Mouse (Mus musculus) forebrain, embryonic 14.5 days (tissue): ENCODE measurements at regions not wholly inside any gene's neighbourhood (a gene's known extent, or its start where the extent isn't known, plus 50 kb on each side); places are given as distances from the start of the nearest gene placed in this dataset.

Source experiments
- ATAC-seq: fragments of 200-750 bp; cut with Nextera tagmentation; 2 replicates; pipeline ENCODE4 v1.8.0; 2017; ENCODE audit warnings: mild to moderate bottlenecking, moderate library complexity
- DNase-seq: peaks from one replicate; pipeline ENCODE4 v3.0.0-alpha.2; 2015; ENCODE audit warnings: low spot score
- H3K27ac ChIP-seq: fragments of 300-500 bp; sonication (generic); 2 replicates; pipeline ENCODE4 v1.5.1; 2014; ENCODE audit warnings: low read depth, mild to moderate bottlenecking, control low read depth, low read length, moderate library complexity
- H3K27me3 ChIP-seq: fragments of 300-500 bp; sonication (generic); replicated peaks from 2 replicates; pipeline ENCODE4 v1.6.1; 2014; ENCODE audit warnings: low read length, control low read depth, mixed read lengths; ENCODE audit not compliant: control insufficient read depth, insufficient read depth
- H3K36me3 ChIP-seq: fragments of 300-500 bp; sonication (generic); 2 replicates; pipeline ENCODE4 v1.6.1; 2014; ENCODE audit warnings: low read length, control low read depth; ENCODE audit not compliant: control insufficient read depth, insufficient read depth
- H3K4me1 ChIP-seq: fragments of 300-500 bp; sonication (generic); 2 replicates; pipeline ENCODE4 v1.6.1; 2014; ENCODE audit warnings: antibody characterized with exemption, low read length, control low read depth; ENCODE audit not compliant: control insufficient read depth, insufficient read depth
- H3K4me2 ChIP-seq: fragments of 300-500 bp; sonication (generic); 2 replicates; pipeline ENCODE4 v1.6.1; 2014; ENCODE audit warnings: mild to moderate bottlenecking, control low read depth, low read length
- H3K4me3 ChIP-seq: fragments of 300-500 bp; sonication (generic); 2 replicates; pipeline ENCODE4 v1.5.1; 2014; ENCODE audit warnings: low read depth, low read length, control low read depth
- H3K9ac ChIP-seq: fragments of 300-500 bp; sonication (generic); 2 replicates; pipeline ENCODE4 v1.6.1; 2014; ENCODE audit warnings: mild to moderate bottlenecking, low read length, control low read depth, moderate library complexity
- H3K9me3 ChIP-seq: fragments of 300-500 bp; sonication (generic); replicated peaks from 2 replicates; pipeline ENCODE4 v1.6.1; 2016; ENCODE audit warnings: low read length, control low read depth, mixed read lengths; ENCODE audit not compliant: control insufficient read depth
- WGBS: fragments of 180-500 bp; shearing (Covaris S2); extraction: QIAGEN DNeasy Blood & Tissue Kit; methylation state at CpG from one replicate; pipeline ENCODE4 v1.1.7; 2014; 5-methylcytosine and 5-hydroxymethylcytosine counted together

DNA sequence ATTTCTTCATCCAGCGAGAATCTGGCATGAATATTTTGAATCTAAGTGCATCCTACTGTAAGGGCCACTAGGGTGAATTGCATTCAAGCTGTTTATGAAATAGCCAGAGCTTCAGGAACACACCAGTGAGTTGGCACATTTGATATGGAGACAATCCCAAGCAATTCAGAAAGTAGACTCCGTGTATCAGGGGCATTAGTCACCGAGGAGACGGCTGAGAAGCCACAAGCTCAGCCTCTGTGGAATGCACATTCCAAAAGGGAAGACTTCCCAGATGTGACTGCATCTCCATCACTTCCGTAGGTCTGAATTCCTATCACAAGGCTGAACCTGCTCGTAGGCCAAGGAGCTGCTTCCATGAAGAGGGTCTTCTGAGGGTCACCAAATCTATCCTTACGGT is 177.6 kb upstream of the Ado start:
- no peaks in the 10 kb centered on the region for H3K36me3 ChIP-seq
- DNase-seq (no peak), ATAC-seq (no peak)
- H3K9me3 ChIP-seq, result no peaks in the 10 kb centered on the region
- no peak overlapping the region for H3K9ac ChIP-seq
- H3K27me3 ChIP-seq, result no peaks in the 10 kb centered on the region
- WGBS, result 88% methylated on average over 7 of the region's 7 CpGs
- no peak overlapping the region for H3K4me3 ChIP-seq
- no peak overlapping the region for H3K27ac ChIP-seq
- no peak overlapping the region for H3K4me2 ChIP-seq
- H3K4me1 ChIP-seq, result no peaks in the 10 kb centered on the region

DNA sequence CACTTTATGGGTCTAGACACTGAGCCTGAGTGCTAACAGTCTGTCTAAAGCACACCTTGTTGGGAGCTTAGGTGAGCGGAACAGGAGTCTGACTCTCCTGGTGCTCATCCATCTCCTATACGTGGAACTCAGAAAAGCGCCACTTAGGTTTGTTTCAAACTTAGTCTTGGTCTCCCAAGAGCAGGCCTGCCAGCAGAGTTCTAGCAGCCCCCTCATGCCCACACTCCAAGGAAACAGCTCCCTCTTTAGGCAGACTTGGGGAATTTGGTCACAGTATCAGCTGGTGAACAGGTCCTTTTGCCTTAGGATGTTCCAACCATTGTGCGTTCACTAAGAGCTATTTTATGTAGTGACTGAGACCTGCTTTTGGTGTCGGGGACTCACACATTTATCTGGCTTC is 173.0 kb upstream of the Ado start:
- H3K9me3 ChIP-seq, result no peaks in the 10 kb centered on the region
- H3K4me2 ChIP-seq, result no peak overlapping the region
- peak; percentile 52 for DNase-seq
- no peaks in the 10 kb centered on the region for H3K27me3 ChIP-seq
- no peaks in the 10 kb centered on the region for H3K36me3 ChIP-seq
- WGBS, result 46% methylated on average over 5 of the region's 5 CpGs
- no peak overlapping the region for H3K9ac ChIP-seq
- ATAC-seq, result no peak
- no peak overlapping the region for H3K4me3 ChIP-seq
- H3K27ac ChIP-seq, result no peak overlapping the region
- no peaks in the 10 kb centered on the region for H3K4me1 ChIP-seq

DNA sequence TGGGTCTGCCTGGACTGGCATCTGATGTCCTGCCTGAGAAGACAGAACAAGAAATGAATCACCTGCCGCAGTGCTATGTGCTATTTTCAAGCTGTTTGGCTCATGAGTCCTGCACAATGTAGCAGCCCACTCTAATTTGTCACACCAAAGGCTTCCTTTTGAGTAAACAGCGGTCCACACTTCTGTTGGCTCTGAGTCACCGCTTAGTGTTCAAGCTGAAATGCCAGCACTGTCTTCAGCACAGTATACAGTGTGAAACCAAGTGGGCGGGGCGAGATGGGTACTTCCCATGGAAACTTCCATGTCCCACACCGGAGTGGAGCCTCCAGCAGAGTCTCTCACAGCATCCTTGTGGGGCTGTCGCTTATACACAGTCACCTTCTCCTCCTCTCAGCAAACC is 168.8 kb upstream of the Ado start:
- ATAC-seq, result no peak
- no peaks in the 10 kb centered on the region for H3K4me1 ChIP-seq
- no peak overlapping the region for H3K9ac ChIP-seq
- DNase-seq, result no peak
- no peak overlapping the region for H3K27ac ChIP-seq
- WGBS, result 92% methylated on average over 7 of the region's 7 CpGs
- H3K4me3 ChIP-seq, result no peak overlapping the region
- no peaks in the 10 kb centered on the region for H3K36me3 ChIP-seq
- H3K4me2 ChIP-seq, result no peak overlapping the region
- no peaks in the 10 kb centered on the region for H3K9me3 ChIP-seq
- no peaks in the 10 kb centered on the region for H3K27me3 ChIP-seq

DNA sequence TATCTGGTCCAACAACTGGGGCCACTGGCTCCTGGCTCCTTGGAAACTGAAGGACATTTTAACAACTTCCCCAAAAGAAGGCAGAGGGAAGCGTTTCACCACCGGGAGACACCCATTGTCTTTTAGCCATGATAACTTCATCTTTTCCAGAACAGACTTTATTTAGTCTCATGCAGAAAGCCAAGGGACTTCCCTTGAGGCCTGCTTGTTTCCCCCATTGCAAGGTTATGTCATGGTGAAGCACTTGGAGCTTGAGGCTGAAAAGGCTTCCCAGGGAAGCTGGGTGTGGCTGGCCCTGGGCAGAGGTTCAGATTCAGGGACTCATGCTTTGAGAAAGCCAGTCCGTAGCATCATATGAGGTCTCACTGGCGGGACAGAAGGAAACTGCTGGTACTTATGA is 166.3 kb upstream of the Ado start:
- Histone ChIP-seq H3K27ac (no peak overlapping the region), H3K4me3 (no peak overlapping the region), H3K36me3 (no peaks in the 10 kb centered on the region), H3K27me3 (no peaks in the 10 kb centered on the region), H3K4me1 (no peaks in the 10 kb centered on the region), H3K9me3 (no peaks in the 10 kb centered on the region), H3K9ac (no peak overlapping the region), H3K4me2 (no peak overlapping the region)
- no peak for DNase-seq
- no peak for ATAC-seq
- WGBS, result 87% methylated on average over 4 of the region's 4 CpGs

DNA sequence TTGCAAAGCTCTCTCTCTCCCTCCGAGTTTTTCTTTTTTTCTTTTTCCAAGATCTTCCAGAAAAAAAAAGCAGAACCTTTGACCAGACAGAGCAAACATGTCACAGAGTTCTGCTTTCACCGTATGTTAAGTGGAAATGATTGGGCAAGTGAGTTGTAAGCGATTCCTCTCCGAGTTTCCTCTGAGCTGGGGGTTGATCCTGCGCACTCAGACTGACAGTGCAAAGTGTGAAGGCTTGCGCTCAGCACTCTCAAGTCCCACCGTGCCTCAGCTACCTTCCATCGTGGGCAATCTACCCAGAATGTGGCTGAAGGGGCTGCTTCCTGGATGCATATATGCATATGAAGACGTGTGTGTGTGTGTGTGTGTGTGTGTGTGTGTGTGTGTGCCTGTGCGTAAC is 164.3 kb upstream of the Ado start:
- DNase-seq, result no peak
- H3K36me3 ChIP-seq, result no peaks in the 10 kb centered on the region
- 88% methylated on average over 10 of the region's 10 CpGs for WGBS
- H3K9ac ChIP-seq, result no peak overlapping the region
- no peaks in the 10 kb centered on the region for H3K27me3 ChIP-seq
- no peaks in the 10 kb centered on the region for H3K4me1 ChIP-seq
- H3K27ac ChIP-seq, result no peak overlapping the region
- no peak for ATAC-seq
- H3K9me3 ChIP-seq, result no peaks in the 10 kb centered on the region
- no peak overlapping the region for H3K4me2 ChIP-seq
- H3K4me3 ChIP-seq, result no peak overlapping the region

DNA sequence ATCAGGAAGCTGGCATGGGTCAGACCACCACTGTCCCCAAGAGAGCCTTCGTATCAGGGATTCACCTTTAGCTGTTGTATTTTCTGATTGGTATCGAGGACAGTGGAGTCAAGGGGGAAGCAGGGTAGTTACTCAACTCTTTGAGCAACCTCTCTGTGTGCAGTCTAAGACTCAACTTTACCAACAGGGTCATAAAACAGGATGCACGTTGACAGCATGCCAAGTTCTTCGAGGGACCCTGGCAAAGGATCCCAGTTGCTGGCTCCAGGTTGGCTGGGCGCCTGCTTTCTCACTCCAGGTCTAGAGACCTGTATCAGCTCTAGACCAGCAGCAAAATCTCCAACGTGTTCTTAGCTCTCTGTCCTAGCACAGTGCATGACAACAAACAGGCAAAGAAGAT is 163.9 kb upstream of the Ado start:
- DNase-seq, result no peak
- Histone ChIP-seq H3K4me2 (no peak overlapping the region), H3K9ac (no peak overlapping the region), H3K9me3 (no peaks in the 10 kb centered on the region), H3K4me3 (no peak overlapping the region), H3K36me3 (no peaks in the 10 kb centered on the region), H3K27me3 (no peaks in the 10 kb centered on the region), H3K27ac (no peak overlapping the region), H3K4me1 (no peaks in the 10 kb centered on the region)
- no peak for ATAC-seq
- 79% methylated on average over 6 of the region's 6 CpGs for WGBS

DNA sequence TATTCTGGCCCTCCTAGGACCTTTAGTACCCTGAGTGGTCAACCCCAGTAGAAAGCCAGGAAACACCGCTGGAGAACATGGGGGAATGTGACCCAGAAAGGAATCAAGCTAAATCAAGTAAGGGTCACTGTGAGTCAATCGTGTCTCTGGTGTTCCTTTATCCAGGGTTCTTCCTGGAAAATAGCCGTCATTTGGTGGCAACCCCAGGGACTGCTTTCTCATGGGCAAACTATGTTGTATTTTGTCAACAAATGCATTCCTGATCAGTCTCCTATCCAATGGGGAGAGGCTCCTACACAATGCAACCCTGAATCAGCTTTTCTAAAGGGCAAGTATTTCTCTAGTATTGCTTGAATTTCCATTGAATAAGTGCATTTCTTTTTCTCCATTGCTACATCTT is 163.2 kb upstream of the Ado start:
- ATAC-seq, result no peak
- Histone ChIP-seq H3K27me3 (no peaks in the 10 kb centered on the region), H3K4me3 (no peak overlapping the region), H3K9me3 (no peaks in the 10 kb centered on the region), H3K36me3 (no peaks in the 10 kb centered on the region), H3K4me1 (no peaks in the 10 kb centered on the region), H3K4me2 (no peak overlapping the region), H3K9ac (no peak overlapping the region), H3K27ac (no peak overlapping the region)
- DNase-seq, result no peak
- WGBS, result 92% methylated on average over 3 of the region's 3 CpGs

DNA sequence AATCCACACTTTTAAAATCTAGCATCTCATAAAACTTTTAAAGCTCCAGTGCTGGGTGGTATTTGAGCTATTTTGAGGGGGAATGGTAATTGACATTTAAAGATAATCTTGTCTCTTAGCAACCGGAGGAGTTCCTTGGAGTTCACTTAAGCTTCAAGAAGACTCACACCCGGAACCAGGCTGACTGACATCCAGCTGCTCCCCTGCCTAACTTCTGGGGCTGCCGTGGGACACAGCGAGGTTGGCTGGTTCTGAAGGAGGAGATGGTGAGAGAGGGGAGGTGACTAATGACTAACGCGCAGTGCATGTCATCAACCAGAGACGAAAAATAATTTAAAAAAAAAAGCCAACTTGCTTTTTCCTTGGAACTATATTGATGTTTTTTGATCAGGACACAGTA is 157.7 kb upstream of the Ado start:
- DNase-seq (no peak), ATAC-seq (no peak)
- Histone ChIP-seq H3K9ac (no peak overlapping the region), H3K4me3 (no peak overlapping the region), H3K4me2 (no peak overlapping the region), H3K9me3 (no peaks in the 10 kb centered on the region), H3K36me3 (no peaks in the 10 kb centered on the region), H3K27ac (no peak overlapping the region), H3K4me1 (no peaks in the 10 kb centered on the region), H3K27me3 (no peaks in the 10 kb centered on the region)
- 76% methylated on average over 7 of the region's 7 CpGs for WGBS

DNA sequence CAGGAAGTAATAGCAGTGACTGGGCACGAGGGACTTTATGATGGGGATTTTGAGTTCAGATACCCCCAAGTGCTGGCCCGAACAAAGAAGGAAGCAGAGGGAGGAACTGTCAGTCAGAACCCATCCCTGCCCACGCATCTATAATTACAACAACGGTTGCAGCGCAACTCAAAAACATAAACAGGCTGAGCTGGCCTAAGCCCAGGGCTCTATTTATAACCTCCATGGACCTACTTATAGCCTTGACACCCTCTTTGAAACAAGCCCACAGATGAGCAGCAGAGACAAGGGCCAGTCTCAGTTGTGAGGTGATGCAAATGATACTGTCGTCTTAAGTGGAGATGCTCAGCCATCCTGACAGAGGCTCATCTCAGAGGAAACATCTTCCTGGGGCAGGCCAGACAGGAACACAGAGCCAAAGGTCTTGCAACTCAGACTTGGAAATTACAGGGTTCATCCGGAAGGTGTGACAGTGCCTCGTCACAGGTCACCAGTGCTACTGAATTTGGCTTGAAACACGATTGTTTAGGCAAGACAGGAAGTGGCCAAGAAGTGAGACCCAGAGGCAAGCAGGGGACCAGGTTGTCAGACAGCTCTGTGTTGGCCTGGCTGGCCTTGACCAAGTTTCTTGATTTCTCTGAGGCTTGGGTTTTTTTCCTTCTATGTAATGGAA is 154.2 kb upstream of the Ado start:
- no peak overlapping the region for H3K9ac ChIP-seq
- no peaks in the 10 kb centered on the region for H3K36me3 ChIP-seq
- DNase-seq (no peak), ATAC-seq (no peak)
- H3K27me3 ChIP-seq, result no peaks in the 10 kb centered on the region
- 80% methylated on average over 9 of the region's 9 CpGs for WGBS
- H3K9me3 ChIP-seq, result no peaks in the 10 kb centered on the region
- H3K4me1 ChIP-seq, result no peaks in the 10 kb centered on the region
- no peak overlapping the region for H3K27ac ChIP-seq
- no peak overlapping the region for H3K4me3 ChIP-seq
- no peak overlapping the region for H3K4me2 ChIP-seq
